Mouse (Mus musculus) kidney, embryonic 16.5 days (tissue): ENCODE results near the gene 1700021F05Rik. TPM values are rescaled to one million over a fixed set of nuclear protein-coding genes. Genes with fewer than 3 reads are reported as not detected.

ENCODE experiments used
- ATAC-seq: fragments of 200-750 bp; cut with Nextera tagmentation; 2 replicates; pipeline ENCODE4 v1.8.0; 2017; ENCODE audit warnings: moderate TSS enrichment; ENCODE audit not compliant: low FRiP score, low TSS enrichment
- H3K27ac ChIP-seq: fragments of 300-500 bp; sonication (generic); 2 replicates; pipeline ENCODE4 v1.5.1; 2014; ENCODE audit warnings: low read length
- H3K27me3 ChIP-seq: fragments of 300-500 bp; sonication (generic); 2 replicates; pipeline ENCODE4 v1.6.1; 2014; ENCODE audit warnings: low read length, control low read depth, mixed read lengths; ENCODE audit not compliant: insufficient read depth
- H3K36me3 ChIP-seq: fragments of 300-500 bp; sonication (generic); 2 replicates; pipeline ENCODE4 v1.6.1; 2014; ENCODE audit warnings: low read length, control low read depth, mixed read lengths; ENCODE audit not compliant: insufficient read depth
- H3K4me1 ChIP-seq: fragments of 300-500 bp; sonication (generic); 2 replicates; pipeline ENCODE4 v1.6.1; 2014; ENCODE audit warnings: low read length, control low read depth, mixed read lengths; ENCODE audit not compliant: insufficient read depth
- H3K4me2 ChIP-seq: fragments of 300-500 bp; sonication (generic); replicated peaks from 2 replicates; pipeline ENCODE4 v1.6.1; 2014; ENCODE audit warnings: low read depth, low read length
- H3K4me3 ChIP-seq: fragments of 300-500 bp; sonication (generic); 2 replicates; pipeline ENCODE4 v1.5.1; 2014; ENCODE audit warnings: mild to moderate bottlenecking, low read length
- H3K9ac ChIP-seq: fragments of 300-500 bp; sonication (generic); replicated peaks from 2 replicates; pipeline ENCODE4 v1.6.1; 2014; ENCODE audit warnings: low read length
- H3K9me3 ChIP-seq: fragments of 300-500 bp; sonication (generic); 2 replicates; pipeline ENCODE4 v1.6.1; 2016; ENCODE audit warnings: low read length, control low read depth
- WGBS: fragments of 180-500 bp; shearing (Covaris S2); extraction: QIAGEN DNeasy Blood & Tissue Kit; methylation state at CpG from one replicate; pipeline ENCODE4 v1.1.7; 2014; 5-methylcytosine and 5-hydroxymethylcytosine counted together
- polyA plus RNA-seq: library from polyadenylated mRNA; unstranded; fragments of >200 nt; fragmentation: Nextera tagmentation; extraction: Ambion mirVana; gene quantifications from 2 replicates; pipeline ENCODE4 v1.2.1, GENCODE M21; 2015

1700021F05Rik gene
- polyA plus RNA-seq, 1 experiment from 2014 or later: 78.4 TPM

DNA sequence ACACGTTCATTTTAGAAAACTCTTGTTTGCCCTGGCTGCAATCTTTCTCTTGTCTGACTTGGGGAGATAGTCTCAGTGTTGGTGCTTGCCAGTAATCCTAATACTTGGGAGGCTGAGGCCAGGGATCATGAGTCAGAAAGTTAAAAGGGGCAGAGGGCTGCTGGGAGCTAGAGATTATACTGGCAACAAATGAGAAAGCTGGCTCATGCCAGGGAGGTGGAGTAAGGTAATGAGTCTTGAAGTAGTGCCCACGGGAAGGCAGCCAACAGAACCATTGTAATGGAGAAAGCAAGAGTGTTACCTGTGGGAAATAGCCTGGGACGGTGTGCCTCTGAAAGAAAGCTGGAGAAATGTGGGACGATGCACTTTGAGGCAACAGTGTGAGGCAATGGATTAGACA is 23.0 kb downstream of the 1700021F05Rik start:
- H3K4me2 ChIP-seq: 0 out of 2 replicates have a peak overlapping the region, but pooled peaks have one; percentile 26
- 49% methylated on average over 4 of the region's 4 CpGs for WGBS
- ATAC-seq: 0 out of 2 replicates have a peak, but pooled peaks have one; percentile 36
- no peak overlapping the region for H3K9ac ChIP-seq
- peaks cover 22% of the 10 kb centered on the region; the same call in 1 of the 2 replicates for H3K4me1 ChIP-seq
- H3K9me3 ChIP-seq: no peaks in the 10 kb centered on the region
- no peak overlapping the region for H3K4me3 ChIP-seq
- no peaks in the 10 kb centered on the region for H3K27me3 ChIP-seq
- peaks cover 14% of the 10 kb centered on the region; the same call in 1 of the 2 replicates for H3K36me3 ChIP-seq
- peak overlapping the region; percentile 92 for H3K27ac ChIP-seq

DNA sequence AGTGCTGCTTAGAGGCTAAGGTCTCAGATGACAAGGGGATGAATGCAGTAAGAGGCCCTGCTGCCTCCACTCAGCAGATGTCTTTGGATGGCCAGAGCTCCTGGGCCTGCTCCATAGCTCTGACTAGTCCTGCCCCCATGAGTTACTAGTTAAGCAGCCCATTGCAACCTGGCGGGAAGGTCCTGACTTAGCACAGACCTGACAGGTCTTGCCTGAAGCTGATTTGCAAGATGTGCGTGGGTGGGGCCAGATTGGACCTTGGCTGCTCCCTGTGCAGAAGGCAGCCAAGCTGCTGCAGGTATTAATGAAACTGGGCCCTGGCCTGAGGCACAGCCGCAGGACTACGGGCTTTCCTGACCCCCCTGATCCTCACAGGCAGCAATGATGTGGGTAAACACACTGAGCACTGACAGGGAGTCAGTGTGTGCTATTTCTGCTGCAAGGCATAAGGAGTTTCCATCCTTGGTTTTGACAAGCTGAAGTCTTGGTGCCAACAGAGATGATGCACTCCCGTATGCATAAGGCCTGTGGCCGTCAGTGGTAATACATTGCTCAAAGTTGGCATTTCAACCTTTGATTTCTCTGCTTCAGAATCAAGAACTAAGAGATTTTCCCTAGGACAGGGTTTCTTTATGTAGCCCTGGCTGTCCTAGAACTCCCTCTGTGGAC is 23.7 kb downstream of the 1700021F05Rik start:
- ATAC-seq: peak; percentile 86
- Histone ChIP-seq H3K9ac (no peak overlapping the region), H3K27ac (peak overlapping the region; percentile 92), H3K27me3 (no peaks in the 10 kb centered on the region), H3K4me2 (no peak overlapping the region), H3K36me3 (peaks cover 16% of the 10 kb centered on the region; the same call in 1 of the 2 replicates), H3K4me1 (peaks cover 22% of the 10 kb centered on the region; the same call in 1 of the 2 replicates), H3K9me3 (no peaks in the 10 kb centered on the region), H3K4me3 (no peak overlapping the region)
- WGBS: 50% methylated on average over 6 of the region's 6 CpGs

DNA sequence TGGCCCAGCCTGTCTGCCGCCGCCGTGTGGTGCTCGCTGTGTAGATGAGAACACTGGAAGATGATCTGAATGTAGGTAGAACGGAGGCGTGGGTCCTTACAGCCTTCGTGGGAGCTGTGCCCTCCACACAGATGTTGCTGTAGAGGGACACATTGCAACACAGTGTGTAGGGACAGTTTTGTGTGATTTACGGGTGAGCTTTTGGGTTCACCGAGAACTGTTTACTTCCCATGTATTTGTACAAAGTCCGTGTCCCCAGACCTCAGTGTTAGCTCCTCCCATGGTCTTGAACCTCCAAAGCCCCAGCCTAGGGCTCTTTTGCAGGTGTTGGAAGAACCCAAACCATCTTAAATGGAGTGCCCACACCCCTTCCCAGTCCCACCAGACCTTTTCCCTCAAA is 27.8 kb downstream of the 1700021F05Rik start:
- Histone ChIP-seq H3K4me2 (no peak overlapping the region), H3K9ac (no peak overlapping the region), H3K4me3 (no peak overlapping the region), H3K27me3 (no peaks in the 10 kb centered on the region), H3K4me1 (peaks cover 20% of the 10 kb centered on the region; the same call in 1 of the 2 replicates), H3K27ac (no peak overlapping the region), H3K9me3 (no peaks in the 10 kb centered on the region), H3K36me3 (peaks cover 43% of the 10 kb centered on the region)
- 84% methylated on average over 10 of the region's 10 CpGs for WGBS
- no peak for ATAC-seq

DNA sequence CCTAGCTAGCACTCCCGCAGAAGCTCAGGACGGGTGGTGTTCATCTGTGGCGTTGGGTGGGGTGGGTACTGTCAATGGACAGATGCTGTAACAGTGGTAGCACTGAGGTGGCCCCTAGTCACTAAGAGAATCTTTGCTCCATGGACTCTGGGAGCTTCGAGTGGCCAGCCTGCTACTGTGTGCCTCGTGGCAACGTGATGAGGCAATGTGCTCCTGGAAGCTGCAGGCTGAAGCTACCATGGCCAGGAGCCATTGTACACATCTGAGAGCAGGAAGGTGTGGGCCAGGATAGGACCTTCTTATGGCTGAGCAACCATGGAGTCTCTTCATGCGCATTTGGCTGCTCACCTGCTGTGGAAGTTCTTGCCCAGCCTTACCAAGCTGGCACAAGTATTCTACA is 31.6 kb downstream of the 1700021F05Rik start:
- WGBS: 95% methylated on average over 7 of the region's 7 CpGs
- no peak for ATAC-seq
- H3K9me3 ChIP-seq: no peaks in the 10 kb centered on the region
- H3K9ac ChIP-seq: no peak overlapping the region
- no peak overlapping the region for H3K4me2 ChIP-seq
- peaks cover 40% of the 10 kb centered on the region for H3K36me3 ChIP-seq
- H3K4me3 ChIP-seq: no peak overlapping the region
- H3K27ac ChIP-seq: no peak overlapping the region
- no peaks in the 10 kb centered on the region for H3K4me1 ChIP-seq
- no peaks in the 10 kb centered on the region for H3K27me3 ChIP-seq

DNA sequence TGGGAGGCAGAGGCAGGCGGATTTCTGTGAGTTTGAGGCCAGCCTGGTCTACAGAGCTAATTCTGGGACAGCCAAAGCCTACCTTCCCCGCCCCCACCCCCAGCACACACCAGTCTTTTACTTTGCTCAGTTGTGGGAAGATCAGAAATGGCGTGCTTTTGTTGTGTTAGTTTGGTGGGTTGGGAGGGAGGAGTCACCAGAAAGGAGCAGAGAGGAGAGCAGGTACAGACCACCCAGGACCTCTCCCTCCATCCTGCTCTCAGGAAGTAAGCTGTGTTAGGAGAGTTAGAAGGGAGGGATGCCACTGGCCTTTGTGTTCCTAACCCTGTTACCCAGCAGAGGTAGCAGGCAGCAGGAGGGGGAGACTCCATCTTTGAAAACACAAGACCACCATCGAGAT is 33.7 kb downstream of the 1700021F05Rik start:
- H3K4me3 ChIP-seq: no peak overlapping the region
- H3K27ac ChIP-seq: no peak overlapping the region
- H3K4me1 ChIP-seq: no peaks in the 10 kb centered on the region
- 83% methylated on average over 4 of the region's 4 CpGs for WGBS
- no peaks in the 10 kb centered on the region for H3K27me3 ChIP-seq
- H3K4me2 ChIP-seq: no peak overlapping the region
- no peak for ATAC-seq
- H3K9me3 ChIP-seq: no peaks in the 10 kb centered on the region
- H3K9ac ChIP-seq: no peak overlapping the region
- H3K36me3 ChIP-seq: peaks cover 33% of the 10 kb centered on the region

DNA sequence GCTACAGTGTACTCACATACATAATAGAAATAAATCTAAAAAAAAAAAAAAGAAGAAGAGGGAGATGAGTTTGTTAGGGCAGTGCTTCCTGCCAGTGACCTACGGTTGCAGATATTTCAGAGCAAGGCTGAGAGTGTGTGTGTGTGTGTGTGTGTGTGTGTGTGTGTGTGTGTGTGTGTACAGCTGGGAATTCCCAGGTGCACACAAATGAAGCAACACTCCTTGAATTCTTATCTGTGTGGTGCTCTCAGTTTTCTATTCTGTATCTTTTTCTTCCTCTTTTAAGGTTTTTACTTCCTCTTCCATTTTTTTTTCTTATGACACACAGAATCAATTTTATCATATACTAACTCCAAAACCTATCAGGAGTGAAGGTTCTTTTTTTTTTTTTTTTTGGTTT is 36.5 kb downstream of the 1700021F05Rik start:
- Histone ChIP-seq H3K4me3 (no peak overlapping the region), H3K36me3 (peaks cover 19% of the 10 kb centered on the region), H3K9me3 (no peaks in the 10 kb centered on the region), H3K27me3 (no peaks in the 10 kb centered on the region), H3K27ac (no peak overlapping the region), H3K9ac (no peak overlapping the region), H3K4me2 (no peak overlapping the region), H3K4me1 (no peaks in the 10 kb centered on the region)
- 92% methylated on average over 1 of the region's 1 CpGs for WGBS
- no peak for ATAC-seq

DNA sequence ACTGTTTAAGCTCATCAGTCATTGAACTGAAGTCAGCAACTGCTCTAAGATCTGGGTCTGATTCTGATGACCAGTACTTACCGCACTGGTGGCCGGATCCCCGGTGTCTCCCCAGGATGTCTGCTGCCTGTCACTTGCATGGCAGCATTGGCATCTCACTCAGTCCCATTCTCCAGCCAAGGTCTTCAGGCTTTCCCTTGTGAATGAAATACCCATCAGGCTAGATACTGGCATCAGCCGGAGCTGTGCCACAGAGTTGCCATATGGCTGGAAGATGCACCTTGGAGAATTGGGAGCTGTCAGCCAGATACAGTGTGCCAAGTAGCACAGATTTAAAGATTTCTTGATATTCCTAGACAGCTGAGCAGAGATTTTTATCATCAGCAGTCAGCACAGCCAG is 38.2 kb downstream of the 1700021F05Rik start:
- Histone ChIP-seq H3K4me2 (no peak overlapping the region), H3K4me1 (no peaks in the 10 kb centered on the region), H3K9ac (no peak overlapping the region), H3K27ac (no peak overlapping the region), H3K4me3 (no peak overlapping the region), H3K9me3 (no peaks in the 10 kb centered on the region), H3K36me3 (peaks cover 31% of the 10 kb centered on the region), H3K27me3 (no peaks in the 10 kb centered on the region)
- no peak for ATAC-seq
- 98% methylated on average over 4 of the region's 4 CpGs for WGBS

DNA sequence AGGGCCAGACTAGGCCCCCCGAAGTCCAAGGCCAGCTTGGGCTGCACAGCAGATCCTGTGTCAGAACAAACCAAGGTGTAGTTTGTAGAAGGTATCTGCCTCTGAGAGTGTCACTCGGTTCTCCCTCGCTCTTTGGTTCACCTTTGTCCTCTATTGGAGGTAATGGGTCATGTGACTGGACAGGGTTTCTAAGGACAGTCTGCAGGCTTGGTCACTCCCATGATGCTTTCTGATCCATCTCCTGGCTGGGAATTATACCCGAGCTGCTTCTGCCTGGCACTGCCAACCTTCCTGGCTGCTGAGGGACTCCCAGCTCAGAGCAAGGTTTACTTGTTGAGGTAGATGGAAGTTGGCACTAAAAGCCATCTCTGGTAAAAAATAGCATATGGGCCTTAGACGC is 49.9 kb downstream of the 1700021F05Rik start:
- H3K4me3 ChIP-seq: no peak overlapping the region
- peaks cover 24% of the 10 kb centered on the region for H3K4me1 ChIP-seq
- no peak for ATAC-seq
- no peaks in the 10 kb centered on the region for H3K27me3 ChIP-seq
- H3K4me2 ChIP-seq: no peak overlapping the region
- no peak overlapping the region for H3K9ac ChIP-seq
- WGBS: 72% methylated on average over 5 of the region's 5 CpGs
- peaks cover 17% of the 10 kb centered on the region for H3K36me3 ChIP-seq
- no peaks in the 10 kb centered on the region for H3K9me3 ChIP-seq
- H3K27ac ChIP-seq: no peak overlapping the region

DNA sequence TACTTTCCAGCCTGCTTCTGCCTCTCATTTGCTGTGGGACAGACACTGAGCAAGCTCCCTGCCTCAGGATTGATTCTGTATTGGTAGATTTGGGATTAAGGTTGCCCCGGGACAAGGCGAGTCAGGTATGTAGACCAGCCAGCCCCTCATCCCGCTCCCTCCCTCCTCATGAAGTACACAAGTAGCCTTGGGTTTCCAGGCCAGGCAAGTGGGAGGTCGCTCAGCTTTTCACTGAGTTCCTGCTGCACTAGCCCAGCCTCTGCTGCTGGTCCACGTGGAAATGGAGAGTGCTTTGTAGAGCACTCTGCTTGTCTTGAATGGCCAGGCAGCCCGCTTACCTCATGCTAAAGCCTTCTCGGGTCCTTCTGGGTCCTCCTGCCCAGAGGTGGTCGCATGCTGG is 50.8 kb downstream of the 1700021F05Rik start:
- Histone ChIP-seq H3K27me3 (no peaks in the 10 kb centered on the region), H3K4me1 (peaks cover 24% of the 10 kb centered on the region), H3K36me3 (peaks cover 9% of the 10 kb centered on the region; the same call in 1 of the 2 replicates), H3K4me3 (no peak overlapping the region), H3K27ac (peak overlapping the region; percentile 71; the same call in 1 of the 2 replicates), H3K9me3 (no peaks in the 10 kb centered on the region), H3K4me2 (no peak overlapping the region), H3K9ac (0 out of 2 replicates have a peak overlapping the region, but pooled peaks have one; percentile 19)
- ATAC-seq: peak; percentile 24; the same call in 1 of the 2 replicates
- 57% methylated on average over 8 of the region's 8 CpGs for WGBS

DNA sequence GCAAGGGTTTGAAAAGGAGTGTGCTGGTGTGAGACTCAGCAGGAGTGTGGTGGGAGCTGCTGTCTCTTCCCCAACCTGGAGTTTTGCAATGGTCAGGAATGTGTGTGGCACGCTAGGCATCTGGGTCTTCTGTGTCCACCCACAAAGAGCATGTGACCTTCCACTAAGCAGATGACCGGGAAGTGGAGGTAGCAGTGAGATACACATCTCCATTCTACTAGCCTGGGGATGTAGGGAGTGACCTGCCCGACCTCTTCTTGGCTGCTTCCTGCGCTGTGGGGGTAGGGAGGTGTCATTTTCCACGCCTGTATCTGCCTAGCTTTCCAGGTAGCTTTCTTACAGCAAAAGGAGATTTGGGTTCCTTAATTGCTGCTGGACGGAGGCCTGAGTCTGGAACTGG is 51.2 kb downstream of the 1700021F05Rik start:
- 21% methylated on average over 6 of the region's 6 CpGs for WGBS
- H3K27ac ChIP-seq: peak overlapping the region; percentile 71; the same call in 1 of the 2 replicates

More for the DNA sequence above, 51.2 kb downstream of the 1700021F05Rik start:
- Histone ChIP-seq H3K27me3 (no peaks in the 10 kb centered on the region), H3K4me1 (peaks cover 24% of the 10 kb centered on the region), H3K9me3 (no peaks in the 10 kb centered on the region), H3K4me3 (no peak overlapping the region), H3K9ac (no peak overlapping the region), H3K4me2 (no peak overlapping the region), H3K36me3 (peaks cover 4% of the 10 kb centered on the region; the same call in 1 of the 2 replicates)
- ATAC-seq: 0 out of 2 replicates have a peak, but pooled peaks have one; percentile 50
